Mouse (Mus musculus) ES-E14 (cell line): ENCODE results near the gene Il21r.

ENCODE experiments used
- HCFC1 ChIP-seq: IDR thresholded peaks from 2 replicates; pipeline ENCODE4 v1.6.1; 2012; ENCODE audit warnings: low read length, inconsistent platforms, borderline replicate concordance; ENCODE audit not compliant: insufficient read depth
- ZC3H11A ChIP-seq: IDR thresholded peaks from 2 replicates; pipeline ENCODE4 v1.6.1; 2012; ENCODE audit warnings: low read depth, mild to moderate bottlenecking, inconsistent platforms, low read length, borderline replicate concordance

DNA sequence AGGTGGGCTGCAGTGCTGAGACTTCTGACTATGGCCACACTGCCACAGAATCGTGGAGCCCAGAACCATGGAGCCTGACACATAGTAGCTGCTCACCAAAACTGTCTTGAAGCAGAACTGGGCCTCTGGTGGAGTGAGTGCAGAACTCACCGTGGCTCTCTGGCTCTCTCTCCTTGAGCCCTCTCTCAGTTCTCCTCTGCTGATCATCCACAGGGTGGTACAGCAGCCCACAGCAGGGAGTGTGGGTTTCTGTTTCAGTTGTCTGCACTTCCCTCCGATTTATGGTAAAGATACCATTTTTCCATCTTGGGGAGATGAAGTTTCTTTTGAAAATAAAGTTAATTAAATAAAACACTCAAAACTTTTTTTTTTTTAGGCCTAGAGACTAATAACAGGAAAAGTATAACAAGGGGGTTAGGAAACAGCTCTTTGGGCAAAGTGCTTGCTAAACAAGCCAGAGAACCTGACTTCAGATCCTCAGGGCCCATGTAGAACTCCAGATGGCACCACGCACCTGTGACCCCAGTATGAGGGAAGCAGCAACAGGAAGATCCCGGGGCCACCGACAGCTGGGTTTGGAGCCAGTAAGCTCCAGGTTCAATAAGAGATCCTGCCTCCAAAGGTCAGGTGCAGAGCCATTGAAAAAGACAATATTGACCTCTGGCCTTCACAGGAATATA, 19.8 kb upstream of the Il21r start:
- TF ChIP-seq ZC3H11A = no peak
- no peak for TF ChIP-seq HCFC1
